Comparison of ENCODE assay signal across 18 mouse cellular contexts in the genomic region with DNA sequence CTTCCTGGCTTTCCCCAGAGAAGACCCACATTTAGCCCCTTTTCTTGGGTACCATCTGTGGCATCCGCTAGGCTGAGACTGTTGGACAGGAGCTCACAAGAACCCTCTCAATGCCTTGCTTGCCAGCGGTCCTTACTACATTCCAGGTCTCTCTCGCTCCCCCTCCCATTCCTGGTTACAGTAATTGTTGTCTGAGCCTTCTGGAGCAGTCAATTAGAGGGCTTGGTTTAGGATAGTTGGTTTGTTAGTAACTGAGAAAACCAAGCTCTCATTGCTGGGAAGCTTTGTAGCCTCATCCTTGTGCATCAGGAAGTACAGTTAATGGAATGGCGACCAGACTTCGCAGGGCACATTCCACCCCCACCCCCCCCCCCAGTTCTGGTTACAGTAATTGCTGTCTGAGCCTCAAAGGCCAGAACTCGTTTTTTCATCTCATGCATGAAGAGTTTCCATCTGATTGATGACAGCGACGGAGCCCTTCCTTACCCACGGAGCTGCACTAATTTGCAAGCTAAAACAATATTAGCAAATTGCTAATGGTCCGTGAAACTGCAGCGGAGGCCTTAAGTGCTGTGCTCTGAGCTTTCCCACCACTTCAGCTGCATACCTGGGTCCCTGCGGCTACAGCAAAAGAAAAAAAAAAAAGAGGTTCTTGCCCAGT.
DNase-seq lines count a peak whose midpoint lies in the region; ATAC-seq lines count a peak whose summit lies in the region.
"Had no signal": no experiment of that assay in that cellular context is flagged by ENCODE, and none has a peak within 500 bp of the region (broad histone marks: within the 10 kb centered on the region; RNA-seq: fewer than 3 reads in every experiment).

No protein-coding gene starts in this region.

- H3K4me1 ChIP-seq in forebrain, embryonic 12.5 days, result peaks cover 24% of the 10 kb centered on the region
- peaks cover 18% of the 10 kb centered on the region for H3K4me1 ChIP-seq in hindbrain, embryonic 16.5 days (ENCODE audit: control insufficient read depth, insufficient read depth, low read depth, low read length)
- H3K4me1 ChIP-seq: liver, embryonic 13.5 days had no signal

- ATAC-seq in forebrain, embryonic 12.5 days (ENCODE audit: low FRiP score), result peak; percentile 83
- ATAC-seq in hindbrain, embryonic 16.5 days, result peak; percentile 58; the same call in 1 of the 2 replicates
- ATAC-seq in activated CD4-positive, CD25-positive, alpha-beta regulatory T cell, adult 4 months, result no peak

- no peaks in the 10 kb centered on the region for H3K27me3 ChIP-seq in forebrain, embryonic 12.5 days
- H3K27me3 ChIP-seq in hindbrain, embryonic 16.5 days (replicated peaks; ENCODE audit: control insufficient read depth, insufficient read depth, low read length), result no peaks in the 10 kb centered on the region
- H3K27me3 ChIP-seq: liver, embryonic 13.5 days; midbrain, embryonic 12.5 days had no signal

- H3K9me3 ChIP-seq in forebrain, embryonic 12.5 days, result no peaks in the 10 kb centered on the region
- H3K9me3 ChIP-seq in hindbrain, embryonic 16.5 days (ENCODE audit: control insufficient read depth, low read length), result no peaks in the 10 kb centered on the region
- H3K9me3 ChIP-seq: midbrain, embryonic 12.5 days had no signal

- peak overlapping the region; percentile 67; the same call in 1 of the 2 replicates for H3K27ac ChIP-seq in forebrain, embryonic 12.5 days
- no peak overlapping the region for H3K27ac ChIP-seq in hindbrain, embryonic 16.5 days (ENCODE audit: low read depth, low read length)
- H3K27ac ChIP-seq: gastrocnemius, adult 2 months; heart, adult 2 months; liver, embryonic 13.5 days; midbrain, embryonic 12.5 days had no signal

- WGBS in forebrain, embryonic 12.5 days, result 21% methylated on average over 12 of the region's 12 CpGs
- WGBS in hindbrain, embryonic 16.5 days, result 18% methylated on average over 12 of the region's 12 CpGs

- DNase-seq in heart, adult 11 months, result peak; percentile 58
- no peak for DNase-seq in heart, adult 9 months (ENCODE audit: low spot score in 2 of 2)
- DNase-seq in Muller cell, postnatal 12 days (ENCODE audit: inconsistent ontology term), result peak; percentile 91
- DNase-seq in thymus, postnatal 25 days, result no peak
- DNase-seq in urinary bladder, postnatal 14 days (ENCODE audit: low spot score), result no peak
- DNase-seq: adrenal gland, adult 8-10 months; gastrocnemius, adult 2 months; heart, adult 2 months; heart, postnatal 14 days; kidney, adult 11 months; liver, embryonic 13.5 days; lung, postnatal 10 days; right cerebral cortex, postnatal 14 days had no signal

- H3K4me3 ChIP-seq in forebrain, embryonic 12.5 days (replicated peaks), result no peak overlapping the region
- H3K4me3 ChIP-seq in hindbrain, embryonic 16.5 days (ENCODE audit: low read length), result no peak overlapping the region
- H3K4me3 ChIP-seq: erythroblast, embryonic 14.5 days; gastrocnemius, adult 2 months; heart, adult 2 months; liver, embryonic 13.5 days; midbrain, embryonic 12.5 days had no signal

- H3K36me3 ChIP-seq in forebrain, embryonic 12.5 days (replicated peaks), result no peaks in the 10 kb centered on the region
- H3K36me3 ChIP-seq in hindbrain, embryonic 16.5 days (ENCODE audit: control insufficient read depth, insufficient read depth, low read length), result no peaks in the 10 kb centered on the region
- H3K36me3 ChIP-seq: liver, embryonic 13.5 days; midbrain, embryonic 12.5 days had no signal

- H3K4me2 ChIP-seq in forebrain, embryonic 12.5 days, result peak overlapping the region; percentile 11
- H3K4me2 ChIP-seq in hindbrain, embryonic 16.5 days (ENCODE audit: low read length), result no peak overlapping the region
- H3K4me2 ChIP-seq: liver, embryonic 13.5 days; midbrain, embryonic 12.5 days had no signal

- H3K9ac ChIP-seq in forebrain, embryonic 12.5 days, result no peak overlapping the region
- no peak overlapping the region for H3K9ac ChIP-seq in hindbrain, embryonic 16.5 days (ENCODE audit: low read depth, low read length)
- H3K9ac ChIP-seq: liver, embryonic 13.5 days; midbrain, embryonic 12.5 days had no signal

Comparison
In these comparisons a context has a peak if more than half of its experiments do, and no peak if none do; other contexts are left out.
1. DNase-seq: peak in heart, adult 11 months (single experiment) and Muller cell, postnatal 12 days (single experiment); none in heart, adult 9 months (0 of 2), thymus, postnatal 25 days (single experiment) and urinary bladder, postnatal 14 days (single experiment).